Mouse (Mus musculus) lung, postnatal 0 days (tissue): Measurements from ENCODE around the gene Pomt1.

Source experiments
- CTCF ChIP-seq: IDR thresholded peaks from 2 replicates; pipeline ENCODE4 v1.5.1; 2016; ENCODE audit warnings: antibody characterized with exemption, mild to moderate bottlenecking
- EP300 ChIP-seq: IDR thresholded peaks from 2 replicates; pipeline ENCODE4 v1.6.1; 2016; ENCODE audit warnings: antibody characterized with exemption, mild to moderate bottlenecking, control low read depth

DNA sequence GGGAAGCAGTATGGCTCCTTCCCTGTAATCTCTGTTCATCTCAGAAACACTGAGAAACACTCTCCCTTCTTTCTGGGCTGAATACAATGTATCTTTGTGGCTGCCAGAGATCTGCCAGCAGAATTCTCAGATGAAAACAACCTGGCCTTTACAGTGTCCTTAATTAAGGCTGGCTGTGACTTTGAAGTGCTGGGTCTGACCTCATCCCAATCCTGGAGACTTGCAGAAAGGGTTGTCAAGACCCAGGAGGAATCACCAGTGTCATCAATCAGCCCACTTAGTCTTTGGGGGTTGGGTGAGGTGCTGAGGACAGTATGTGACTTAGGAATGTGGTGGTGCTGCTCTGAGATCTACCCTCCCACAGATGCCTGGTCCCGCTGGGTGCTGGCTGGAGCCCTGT lies 17.0 kb downstream of the Pomt1 start:
- TF ChIP-seq CTCF (no peak), EP300 (no peak)
